Mouse (Mus musculus): ENCODE data around the gene Tmem116.

The Tmem116 gene

GRCm38 (mm10) chr5:121534521-121534920 lies 82.8 kb downstream of the Tmem116 start:
- no peak for ATAC-seq (ENCODE audit: insufficient number of reproducible peaks, low FRiP score, low TSS enrichment)

- no peak for ATAC-seq (ENCODE audit: insufficient number of reproducible peaks, low FRiP score, low TSS enrichment)
Measured at GRCm38 (mm10) chr5:121535116-121535515, 83.4 kb downstream of the Tmem116 start.

GRCm38 (mm10) chr5:121536921-121537555 lies 85.3 kb downstream of the Tmem116 start:
- ATAC-seq (ENCODE audit: insufficient number of reproducible peaks, low FRiP score, low TSS enrichment) = no peak

GRCm38 (mm10) chr5:121537588-121537987 lies 85.9 kb downstream of the Tmem116 start:
- ATAC-seq (ENCODE audit: insufficient number of reproducible peaks, low FRiP score, low TSS enrichment) = no peak

- no peak for ATAC-seq (ENCODE audit: insufficient number of reproducible peaks, low FRiP score, low TSS enrichment)
Measured at GRCm38 (mm10) chr5:121540066-121540465, 88.4 kb downstream of the Tmem116 start.

- ATAC-seq (ENCODE audit: insufficient number of reproducible peaks, low FRiP score, low TSS enrichment) = no peak
Measured at GRCm38 (mm10) chr5:121541235-121541634, 89.5 kb downstream of the Tmem116 start.

- ATAC-seq (ENCODE audit: insufficient number of reproducible peaks, low FRiP score, low TSS enrichment) = no peak
Measured at GRCm38 (mm10) chr5:121543370-121543769, 91.7 kb downstream of the Tmem116 start.

- ATAC-seq (ENCODE audit: insufficient number of reproducible peaks, low FRiP score, low TSS enrichment) = peak; percentile 41; the same call in 1 of the 2 replicates
Measured at GRCm38 (mm10) chr5:121544910-121545792, 93.5 kb downstream of the Tmem116 start, which contains the start of the genes Adam1a and Gm42878. TSS of gene Adam1a (minus strand) at chr5:121545482. TSS of gene Gm42878 (minus strand) at chr5:121545482.

GRCm38 (mm10) chr5:121545793-121546529 lies 94.3 kb downstream of the Tmem116 start, which contains the start of gene Mapkapk5:
TSS of gene Mapkapk5 (minus strand) at chr5:121545905.
- peak; percentile 91 for ATAC-seq (ENCODE audit: insufficient number of reproducible peaks, low FRiP score, low TSS enrichment)

- no peak for ATAC-seq (ENCODE audit: insufficient number of reproducible peaks, low FRiP score, low TSS enrichment)
Measured at GRCm38 (mm10) chr5:121546530-121546895, 94.8 kb downstream of the Tmem116 start.

- no peak for ATAC-seq (ENCODE audit: insufficient number of reproducible peaks, low FRiP score, low TSS enrichment)
Measured at GRCm38 (mm10) chr5:121547084-121547483, 95.4 kb downstream of the Tmem116 start.

- ATAC-seq (ENCODE audit: insufficient number of reproducible peaks, low FRiP score, low TSS enrichment) = no peak
Measured at GRCm38 (mm10) chr5:121549196-121549595, 97.5 kb downstream of the Tmem116 start.

- ATAC-seq (ENCODE audit: insufficient number of reproducible peaks, low FRiP score, low TSS enrichment) = no peak
Measured at GRCm38 (mm10) chr5:121562436-121562835, 110.7 kb downstream of the Tmem116 start.

GRCm38 (mm10) chr5:121564468-121564895 lies 112.8 kb downstream of the Tmem116 start:
- no peak for ATAC-seq (ENCODE audit: insufficient number of reproducible peaks, low FRiP score, low TSS enrichment)

GRCm38 (mm10) chr5:121566035-121566681 lies 114.5 kb downstream of the Tmem116 start:
- no peak for ATAC-seq (ENCODE audit: insufficient number of reproducible peaks, low FRiP score, low TSS enrichment)

GRCm38 (mm10) chr5:121569881-121570420 lies 118.3 kb downstream of the Tmem116 start:
- ATAC-seq (ENCODE audit: insufficient number of reproducible peaks, low FRiP score, low TSS enrichment) = no peak

- no peak for ATAC-seq (ENCODE audit: insufficient number of reproducible peaks, low FRiP score, low TSS enrichment)
Measured at GRCm38 (mm10) chr5:121570787-121571186, 119.1 kb downstream of the Tmem116 start.

Data from cerebellum, adult (tissue).